Mouse (Mus musculus): ENCODE measurements around the gene Dnlz. TPM values are rescaled to one million over a fixed set of nuclear protein-coding genes. Genes with fewer than 3 reads are reported as not detected.

The Dnlz gene
- total RNA-seq, 2 experiments from 2014 or later = 18.2 to 19.5 TPM

DNA sequence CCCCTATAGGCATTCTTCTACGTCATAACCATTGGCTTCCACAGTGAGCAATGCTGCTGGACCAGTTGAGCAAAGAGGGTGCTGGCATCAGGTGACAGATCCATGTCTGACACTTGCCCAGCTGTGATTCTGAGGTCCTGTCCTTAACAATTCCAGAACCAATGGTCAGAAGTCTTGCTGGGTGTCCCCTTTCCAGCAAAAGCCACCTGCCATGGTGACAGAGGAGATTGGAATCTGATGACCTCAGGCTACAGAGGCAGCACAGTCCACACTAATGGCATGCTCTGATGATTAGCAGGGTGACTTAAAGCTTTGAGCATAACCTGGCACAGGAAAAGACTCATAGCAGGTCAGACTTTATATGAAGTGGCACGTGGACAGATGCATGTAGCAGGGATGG is 46.4 kb downstream of the Dnlz start:
- intact Hi-C loops (cut with DNase I) = no loop called here
- DNase-seq = no peak

DNA sequence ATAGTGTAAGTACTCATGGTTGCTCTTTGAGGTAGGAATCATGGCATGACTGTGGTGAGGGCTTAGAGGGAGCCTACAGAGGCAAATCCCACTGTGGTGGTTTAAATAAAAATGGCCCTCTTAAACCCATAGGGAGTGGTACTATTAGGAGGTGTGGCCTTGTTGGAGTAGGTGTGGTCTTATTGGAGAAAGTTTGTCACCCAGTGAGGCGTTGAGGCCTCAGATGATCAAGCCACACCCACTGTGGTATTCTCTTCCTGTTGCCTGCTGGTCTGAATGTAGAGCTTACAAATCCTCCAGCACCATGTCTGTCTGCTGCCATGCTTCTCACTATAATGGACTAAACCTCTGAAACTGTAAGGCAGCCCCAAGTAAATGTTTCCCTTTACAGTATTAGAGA is 47.2 kb downstream of the Dnlz start:
- intact Hi-C loops (cut with DNase I) = loop anchor here (5.0 kb wide), 1 partner anchor 258 kb away; no protein-coding TSS in a partner anchor
- DNase-seq = no peak

DNA sequence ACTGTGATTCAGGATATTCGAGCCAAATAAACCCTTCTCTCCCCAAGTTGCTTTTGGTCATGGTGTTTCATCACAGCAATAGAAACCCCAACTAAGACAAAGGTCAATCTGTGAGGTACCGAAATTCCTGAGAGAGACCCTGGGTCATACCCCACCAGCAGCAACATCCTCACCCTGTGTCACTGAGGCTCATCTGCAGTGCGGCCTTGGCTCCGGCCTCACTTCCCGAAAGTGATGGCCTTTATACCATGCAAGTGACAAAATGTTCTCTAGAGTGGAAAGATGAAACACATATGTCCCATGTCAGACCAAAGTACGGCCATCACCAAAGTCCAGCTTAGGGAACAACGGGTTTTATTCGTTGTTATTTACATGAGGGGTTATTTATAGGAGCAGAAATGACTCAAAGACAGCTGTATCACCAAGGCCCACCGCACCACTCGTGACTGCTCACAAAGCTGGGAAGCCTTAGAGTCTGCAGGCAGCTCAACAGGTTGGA is 49.9 kb downstream of the Dnlz start:
- intact Hi-C loops (cut with DNase I) = loop anchor here (5.0 kb wide), 1 partner anchor 260 kb away; no protein-coding TSS in a partner anchor

DNA sequence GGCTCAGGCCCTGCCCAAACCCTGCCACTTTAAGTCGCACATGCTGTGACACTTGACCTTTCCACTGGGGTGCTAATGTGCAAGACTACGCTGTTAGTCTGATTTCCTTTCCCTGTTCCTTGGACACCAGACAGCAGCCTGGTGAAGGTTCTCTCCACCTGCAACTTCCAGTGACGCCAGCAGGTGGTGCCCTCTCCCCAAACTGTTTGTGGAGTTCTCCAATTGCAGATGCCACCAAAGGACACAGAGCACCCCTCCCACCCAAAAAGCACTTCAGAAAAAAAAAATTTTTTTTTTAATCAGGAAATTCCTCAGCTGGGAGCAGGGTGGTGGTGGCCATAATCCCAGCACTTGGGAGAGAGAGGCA is 51.1 kb downstream of the Dnlz start:
- peak; percentile 88 to 91 for DNase-seq
- intact Hi-C loops (cut with DNase I) = loop anchor here (2.0 to 5.0 kb wide), 2 partner anchors 50 to 262 kb away; no protein-coding TSS in a partner anchor

More for the DNA sequence above, 49.9 kb downstream of the Dnlz start:
- no peak for DNase-seq

DNA sequence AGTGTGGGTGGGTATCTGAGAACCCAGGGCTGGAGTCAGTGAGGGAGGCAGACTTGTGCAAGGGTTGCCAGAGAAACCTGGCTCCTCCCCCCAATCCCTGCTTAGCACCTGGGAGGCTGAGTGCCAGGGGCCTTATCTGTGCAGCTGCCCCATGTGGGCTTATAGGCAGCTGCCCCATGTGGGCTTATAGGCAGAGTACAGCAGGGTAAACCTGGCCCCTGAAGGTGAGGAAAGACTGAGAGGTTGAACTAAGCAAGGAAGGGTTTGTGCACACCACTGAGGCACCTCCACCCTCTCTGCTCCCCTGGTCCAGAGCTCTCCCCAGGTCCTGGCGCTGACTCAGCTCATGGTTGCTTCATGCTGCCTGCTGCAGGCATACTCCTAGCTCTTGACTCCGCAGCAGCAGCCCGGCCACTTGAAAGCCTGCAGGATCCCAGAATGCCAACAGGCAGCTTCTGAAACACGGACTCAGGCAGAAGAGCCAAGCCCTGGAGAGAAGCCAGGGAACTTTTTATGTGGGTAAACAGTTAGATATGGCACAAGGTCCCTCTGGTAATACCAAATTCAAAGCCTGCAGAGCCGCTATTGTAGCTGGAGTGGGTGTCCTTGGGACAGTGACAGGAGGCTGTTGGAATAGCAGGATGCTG is 51.6 kb downstream of the Dnlz start:
- intact Hi-C loops (cut with DNase I) = loop anchor here (2.0 to 5.0 kb wide), 2 partner anchors 51 to 262 kb away; no protein-coding TSS in a partner anchor

DNA sequence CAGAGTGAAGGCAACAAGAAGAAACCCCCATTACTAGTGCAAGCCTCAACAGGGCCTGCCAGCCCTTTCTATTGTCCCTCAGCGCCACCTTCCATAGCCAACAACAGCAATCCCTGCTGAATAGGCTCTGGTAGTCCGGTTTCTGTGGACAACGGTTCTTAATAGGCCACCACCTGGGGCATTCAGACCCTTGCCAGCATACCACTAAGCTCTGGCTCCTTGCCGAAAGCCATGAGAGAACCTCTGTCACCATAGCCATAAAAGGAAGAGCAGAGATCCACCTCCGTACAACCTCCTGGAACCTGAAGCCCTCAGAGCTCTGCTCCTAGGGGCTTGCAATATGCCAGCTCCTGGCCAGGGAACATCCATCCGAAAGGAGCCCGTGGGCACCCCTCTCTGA is 52.6 kb downstream of the Dnlz start:
- no peak for DNase-seq
- intact Hi-C loops (cut with DNase I) = no loop called here

More for the DNA sequence above, 51.6 kb downstream of the Dnlz start:
- DNase-seq = no peak

DNA sequence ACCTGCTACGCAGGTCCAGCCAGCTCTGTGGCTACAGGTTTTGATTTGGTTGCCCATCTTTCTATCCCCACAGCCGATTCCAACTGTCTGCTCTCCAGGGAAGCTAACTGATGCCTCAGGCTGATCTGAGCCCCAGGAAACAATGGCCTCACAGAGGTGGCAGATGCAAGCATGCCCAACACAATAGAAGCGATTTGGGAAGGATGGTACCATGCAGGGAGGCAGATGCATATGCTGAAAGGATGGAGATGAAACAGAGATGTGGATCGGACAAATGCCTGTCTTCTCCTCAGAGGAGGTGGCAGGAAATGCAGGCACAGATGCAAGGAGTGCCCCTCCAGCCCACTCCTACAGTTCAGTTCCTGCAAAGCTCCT is 53.1 kb downstream of the Dnlz start:
- intact Hi-C loops (cut with DNase I) = no loop called here
- no peak for DNase-seq

DNA sequence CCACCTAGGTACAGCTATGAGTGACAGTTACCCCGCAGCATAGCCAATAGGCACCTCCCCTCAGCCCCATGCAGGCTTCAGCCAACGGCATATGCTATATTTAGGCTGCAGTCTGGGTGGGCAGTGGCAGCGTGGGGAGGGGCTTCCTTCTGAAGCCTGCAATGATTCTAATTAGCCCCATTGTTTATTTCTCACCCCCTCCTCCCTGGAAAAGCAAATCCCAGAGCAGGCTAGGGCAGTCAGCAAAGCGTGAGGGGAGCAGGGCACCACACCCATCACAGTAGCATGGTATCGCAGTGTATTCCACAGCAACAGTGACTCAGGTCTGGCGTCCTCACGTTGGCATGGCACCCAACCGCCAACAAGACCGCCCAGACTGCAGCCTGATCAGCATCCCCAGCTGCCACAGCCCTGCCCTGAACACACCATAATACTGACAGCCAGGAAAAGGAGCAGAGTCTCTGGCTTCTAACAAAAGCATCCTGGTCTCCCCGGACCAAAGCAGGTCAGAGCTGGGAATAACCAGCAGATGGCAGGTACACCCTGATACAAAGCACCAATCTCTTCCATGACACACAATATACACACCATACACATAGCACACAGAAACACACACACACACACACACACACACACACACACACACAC is 53.6 kb downstream of the Dnlz start:
- intact Hi-C loops (cut with DNase I) = no loop called here

More for the DNA sequence above, 53.6 kb downstream of the Dnlz start:
- DNase-seq = no peak

Other genes starting within 250 kb of the Dnlz start
- gene Nacc2, start 228.9 kb downstream of the Dnlz start, total RNA-seq (2021) = 10 to 100 TPM; 16.3 to 27.7 TPM
- not detected for gene Lhx3, start 143.8 kb downstream of the Dnlz start, total RNA-seq (2021)
- 1 to 10 TPM; 3.0 to 3.9 TPM for gene Qsox2, start 114.6 kb downstream of the Dnlz start, total RNA-seq (2021)
- under 1 TPM in 1 of 2 experiments, not detected in 1; 0.03 TPM for gene Ccdc187, start 57.6 kb downstream of the Dnlz start, total RNA-seq (2021)
- gene Gpsm1, start 36.6 kb downstream of the Dnlz start, total RNA-seq (2021) = 1 to 10 TPM; 2.1 to 2.9 TPM
- gene Card9, start 8.8 kb upstream of the Dnlz start, total RNA-seq (2021) = under 1 TPM; 0.44 to 0.82 TPM
- 1 to 10 TPM; 3.7 to 9.0 TPM for gene Snapc4, start 28.5 kb upstream of the Dnlz start, total RNA-seq (2021)
- 10 to 100 TPM; 22.5 to 24.0 TPM for gene Entr1, start 37.2 kb upstream of the Dnlz start, total RNA-seq (2021)
- gene Pmpca, start 37.2 kb upstream of the Dnlz start, total RNA-seq (2021) = 100 to 1,000 TPM; 137 TPM
- gene Inpp5e, start 57.1 kb upstream of the Dnlz start, total RNA-seq (2021) = 1 to 10 TPM; 7.4 TPM
- 10 to 100 TPM; 21.0 to 23.9 TPM for gene Sec16a, start 93.1 kb upstream of the Dnlz start, total RNA-seq (2021)
- gene Notch1, start 164.6 kb upstream of the Dnlz start, total RNA-seq (2021) = 1 to 10 TPM; 7.7 to 8.0 TPM
- gene Egfl7, start 227.9 kb upstream of the Dnlz start, total RNA-seq (2021) = 10 to 100 TPM; 50.0 to 62.2 TPM
- gene Gm20532, start 234.5 kb upstream of the Dnlz start, total RNA-seq (2021) = not detected